In genomic region chr7:100123486-100123885, GRCm38 (mm10) we compare ENCODE assay signal across 9 mouse cellular contexts. TPM values are rescaled to one million over a fixed set of nuclear protein-coding genes. Genes with fewer than 3 reads are reported as not detected.
DNase-seq lines count a peak whose midpoint lies in the region; ATAC-seq lines count a peak whose summit lies in the region.
"Had no signal": no experiment of that assay in that cellular context is flagged by ENCODE, and none has a peak within 500 bp of the region (broad histone marks: within the 10 kb centered on the region; RNA-seq: fewer than 3 reads in every experiment).

No protein-coding gene starts in this region.

- no peak overlapping the region for H3K27ac ChIP-seq in forebrain, embryonic 11.5 days (ENCODE audit: low read depth, low read length)
- H3K27ac ChIP-seq in forebrain, embryonic 16.5 days (ENCODE audit: low read length) = no peak overlapping the region

- H3K27me3 ChIP-seq in forebrain, embryonic 11.5 days (ENCODE audit: control insufficient read depth, insufficient read depth, low read length) = no peaks in the 10 kb centered on the region
- H3K27me3 ChIP-seq in forebrain, embryonic 16.5 days (replicated peaks; ENCODE audit: control insufficient read depth, insufficient read depth, low read length) = no peaks in the 10 kb centered on the region

- H3K4me3 ChIP-seq in forebrain, embryonic 11.5 days (ENCODE audit: low read depth, low read length) = no peak overlapping the region
- H3K4me3 ChIP-seq in forebrain, embryonic 16.5 days (replicated peaks; ENCODE audit: low read length) = no peak overlapping the region

- no peaks in the 10 kb centered on the region for H3K9me3 ChIP-seq in forebrain, embryonic 11.5 days (ENCODE audit: control insufficient read depth, low read length)
- no peaks in the 10 kb centered on the region for H3K9me3 ChIP-seq in forebrain, embryonic 16.5 days (ENCODE audit: control insufficient read depth, low read length)

- DNase-seq in forebrain, embryonic 11.5 days (ENCODE audit: low spot score) = peak; percentile 59
- peak; percentile 24 to 32 for DNase-seq in lung, adult 18-20 months
- DNase-seq in lung, postnatal 25 days (ENCODE audit: low spot score) = no peak
- DNase-seq in adrenal gland, postnatal 14 days = peak; percentile 69
- DNase-seq in kidney, postnatal 10 days = peak; percentile 70
- DNase-seq in retina, postnatal 7 days (ENCODE audit: low read depth, low spot score) = peak; percentile 21

- 61% methylated on average over 6 of the region's 6 CpGs for WGBS in forebrain, embryonic 11.5 days
- WGBS in forebrain, embryonic 16.5 days = 53% methylated on average over 6 of the region's 6 CpGs

- ATAC-seq in forebrain, embryonic 11.5 days (replicated peaks; ENCODE audit: low FRiP score) = no peak
- no peak for ATAC-seq in forebrain, embryonic 16.5 days
- ATAC-seq in erythroid progenitor cell, adult 5-6 weeks (replicated peaks; ENCODE audit: low FRiP score, poor library complexity, severe bottlenecking) = no peak

- no peak overlapping the region for H3K9ac ChIP-seq in forebrain, embryonic 11.5 days (ENCODE audit: low read length)
- H3K9ac ChIP-seq in forebrain, embryonic 16.5 days (replicated peaks; ENCODE audit: low read depth, low read length) = no peak overlapping the region

- H3K36me3 ChIP-seq in forebrain, embryonic 11.5 days (ENCODE audit: control insufficient read depth, insufficient read depth, low read length) = peaks cover 3% of the 10 kb centered on the region; the same call in 1 of the 2 replicates
- no peaks in the 10 kb centered on the region for H3K36me3 ChIP-seq in forebrain, embryonic 16.5 days (ENCODE audit: control insufficient read depth, insufficient read depth)

- H3K4me1 ChIP-seq in forebrain, embryonic 11.5 days (replicated peaks; ENCODE audit: control insufficient read depth, insufficient read depth, low read length) = peaks cover 6% of the 10 kb centered on the region; the same call in 1 of the 2 replicates
- H3K4me1 ChIP-seq in forebrain, embryonic 16.5 days (replicated peaks; ENCODE audit: control insufficient read depth, insufficient read depth, low read length) = peaks cover 9% of the 10 kb centered on the region

- no peak overlapping the region for H3K4me2 ChIP-seq in forebrain, embryonic 11.5 days (ENCODE audit: low read depth, low read length, severe bottlenecking)
- H3K4me2 ChIP-seq in forebrain, embryonic 16.5 days (ENCODE audit: low read length) = no peak overlapping the region

RNA-seq across cellular contexts. Expression of gene Pold3, which starts 2.1 kb away (rescaled TPM):
- polyA plus RNA-seq in forebrain, embryonic 11.5 days (2014; fragmentation: Nextera tagmentation; extraction: Ambion mirVana) = 116 and 121 TPM in 2 replicates
- polyA plus RNA-seq in forebrain, embryonic 16.5 days (2015; fragmentation: Nextera tagmentation; extraction: Ambion mirVana) = 53.4 and 58.4 TPM in 2 replicates
- 22.5 and 30.0 TPM in 2 replicates for total RNA-seq in adrenal gland, postnatal 14 days (2021)
- 54.9 and 62.0 TPM in 2 replicates for total RNA-seq in erythroid progenitor cell, adult 5-6 weeks (2015; ENCODE audit: low replicate concordance)
- total RNA-seq in erythroid progenitor cell, adult 5-6 weeks (2017; ENCODE audit: low replicate concordance) = 129 and 249 TPM in 2 replicates

RNA-seq across cellular contexts. Expression of gene Lipt2, which starts 35.6 kb away (rescaled TPM):
- 20.4 and 22.5 TPM in 2 replicates for polyA plus RNA-seq in forebrain, embryonic 11.5 days (2014; fragmentation: Nextera tagmentation; extraction: Ambion mirVana)
- 17.1 and 17.7 TPM in 2 replicates for polyA plus RNA-seq in forebrain, embryonic 16.5 days (2015; fragmentation: Nextera tagmentation; extraction: Ambion mirVana)
- 5.7 and 7.0 TPM in 2 replicates for total RNA-seq in adrenal gland, postnatal 14 days (2021)
- not detected in 2 replicates for total RNA-seq in erythroid progenitor cell, adult 5-6 weeks (2015; ENCODE audit: low replicate concordance)
- not detected in 2 replicates for total RNA-seq in erythroid progenitor cell, adult 5-6 weeks (2017; ENCODE audit: low replicate concordance)

RNA-seq across cellular contexts. Expression of gene Kcne3, which starts 52.8 kb away (rescaled TPM):
- polyA plus RNA-seq in forebrain, embryonic 11.5 days (2014; fragmentation: Nextera tagmentation; extraction: Ambion mirVana) = 3.3 and 4.1 TPM in 2 replicates
- polyA plus RNA-seq in forebrain, embryonic 16.5 days (2015; fragmentation: Nextera tagmentation; extraction: Ambion mirVana) = 1.1 and 1.3 TPM in 2 replicates
- total RNA-seq in adrenal gland, postnatal 14 days (2021) = 2.0 and 2.6 TPM in 2 replicates
- not detected in 2 replicates for total RNA-seq in erythroid progenitor cell, adult 5-6 weeks (2015; ENCODE audit: low replicate concordance)
- not detected in 2 replicates for total RNA-seq in erythroid progenitor cell, adult 5-6 weeks (2017; ENCODE audit: low replicate concordance)
- total RNA-seq: left cerebral cortex, postnatal 10 days had no signal
